Mouse (Mus musculus): Measurements from ENCODE around the gene Shq1. TPM values are rescaled to one million over a fixed set of nuclear protein-coding genes. Genes with fewer than 3 reads are reported as not detected.
A peak's percentile ranks its signal among the peaks of the same experiment; 100 is the strongest.

Gene Shq1
- 3.2 and 3.8 TPM in 2 replicates for polyA plus RNA-seq (2012; rRNA removed)

DNA sequence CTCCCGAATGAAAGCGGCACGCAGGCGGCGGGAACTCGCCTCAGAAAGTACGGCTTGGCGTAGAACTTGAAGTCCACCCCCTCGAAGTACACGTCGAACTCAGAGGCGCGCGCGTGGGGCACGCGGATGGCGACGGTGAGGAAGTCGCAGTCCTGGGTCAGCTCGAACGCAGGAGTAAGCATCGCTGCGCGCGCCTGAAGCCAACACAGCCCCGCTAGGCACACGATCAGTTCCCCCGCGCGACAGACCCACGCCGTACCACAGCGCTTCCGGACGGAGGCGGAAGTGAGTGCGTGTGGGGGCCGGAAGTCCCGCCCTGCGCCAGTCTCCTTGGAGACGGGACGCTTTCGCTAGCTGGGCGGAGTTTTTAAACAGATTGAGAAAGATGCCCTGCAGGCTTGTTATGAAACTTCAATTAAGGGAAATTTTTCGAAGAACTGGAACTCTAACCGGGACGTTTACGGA, at the start of gene Shq1:
Gene Shq1 (minus strand): TSS at position 278 of the 465 bp plus-strand sequence.
- DNase-seq (ENCODE audit: low read depth, low spot score) = peak; percentile 57
- WGBS = under 1% methylated on average over 49 of the region's 49 CpGs

DNA sequence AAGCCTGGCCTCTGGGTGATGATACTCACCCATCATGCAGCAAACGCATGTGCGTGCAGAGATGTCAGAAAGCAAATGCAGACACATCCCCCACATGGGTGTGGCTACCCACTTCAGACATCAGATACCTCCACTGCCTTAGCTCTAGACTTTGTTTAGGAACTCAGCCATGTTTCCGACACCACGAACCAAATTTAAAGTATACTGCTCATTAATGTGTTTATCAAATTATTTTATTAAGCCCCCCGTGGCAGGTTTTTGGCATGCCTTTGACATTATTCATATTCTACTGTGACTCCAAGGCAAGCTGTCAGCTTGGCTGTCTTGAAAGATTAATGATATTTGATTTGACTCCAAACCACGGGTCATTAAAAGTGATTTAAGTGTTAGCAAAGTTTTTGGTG, 49.1 kb upstream of the Shq1 start:
- no peak for DNase-seq (ENCODE audit: low read depth, low spot score)
- WGBS = 30% methylated on average over 6 of the region's 6 CpGs

DNA sequence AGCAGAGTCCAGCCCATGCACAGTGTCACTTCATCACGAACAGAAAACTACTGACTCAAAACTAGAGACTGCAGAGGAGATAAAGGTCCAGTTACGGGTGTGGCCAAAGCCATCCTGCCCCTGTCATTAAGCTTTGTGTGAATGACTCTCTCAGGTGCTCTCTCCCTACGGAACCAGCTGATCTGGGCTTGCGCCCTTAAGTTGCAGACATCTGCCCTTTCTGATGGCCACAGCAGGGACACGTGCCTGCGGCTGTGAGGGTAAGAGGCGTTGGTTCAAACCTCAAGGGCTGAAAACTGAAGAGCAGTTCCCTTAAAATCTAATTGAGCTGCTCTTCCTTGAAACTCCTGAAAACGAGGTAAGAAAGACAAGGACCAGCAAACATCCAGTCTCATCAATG, 45.9 kb upstream of the Shq1 start:
- WGBS = 60% methylated on average over 8 of the region's 8 CpGs
- no peak for DNase-seq (ENCODE audit: low read depth, low spot score)

DNA sequence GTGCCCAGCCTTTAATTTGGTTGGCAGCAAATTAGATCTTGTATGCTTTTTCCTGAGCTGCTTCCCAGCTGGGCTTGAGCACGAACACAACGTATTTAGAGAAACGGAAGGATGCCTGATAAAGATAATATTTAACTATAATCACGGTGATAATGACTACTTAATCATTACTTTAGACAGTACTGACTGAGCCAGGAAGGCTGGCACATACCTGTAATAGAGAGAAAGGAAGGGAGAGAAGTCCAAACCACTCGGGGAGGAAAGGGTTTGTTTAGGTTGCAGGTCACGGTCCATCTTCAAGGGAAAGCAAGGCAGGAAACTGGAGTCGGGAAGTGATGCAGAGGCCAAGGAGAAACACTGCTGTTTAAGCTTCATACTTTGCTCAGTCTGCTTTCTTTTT, 45.2 kb upstream of the Shq1 start:
- WGBS = 62% methylated on average over 7 of the region's 7 CpGs
- no peak for DNase-seq (ENCODE audit: low read depth, low spot score)

DNA sequence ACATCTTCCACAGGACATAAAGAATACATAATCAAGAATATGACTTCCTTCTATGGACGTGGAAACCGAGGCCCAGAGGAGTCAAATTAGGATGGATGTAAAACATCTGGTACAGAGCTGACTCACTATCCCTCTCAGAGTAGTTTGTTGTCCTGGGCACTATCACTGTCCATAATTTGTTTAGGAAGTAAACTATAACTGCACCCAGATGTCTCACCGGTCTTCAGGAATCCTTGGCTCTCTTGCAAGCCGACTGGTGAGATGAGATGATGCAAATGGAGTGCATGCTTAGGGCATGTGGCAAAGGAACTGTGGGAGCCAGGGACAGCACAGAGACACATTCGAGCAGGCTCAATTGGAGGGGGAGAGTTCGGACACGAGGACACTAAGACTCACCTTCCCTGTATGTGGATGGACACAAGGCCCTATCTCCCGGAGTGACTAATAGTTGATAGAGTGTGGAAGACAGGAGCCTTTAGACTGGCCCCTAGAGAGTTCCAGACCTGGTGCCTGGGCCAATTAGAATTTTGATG, 44.4 kb upstream of the Shq1 start:
- 75% methylated on average over 8 of the region's 8 CpGs for WGBS
- DNase-seq (ENCODE audit: low read depth, low spot score) = no peak

DNA sequence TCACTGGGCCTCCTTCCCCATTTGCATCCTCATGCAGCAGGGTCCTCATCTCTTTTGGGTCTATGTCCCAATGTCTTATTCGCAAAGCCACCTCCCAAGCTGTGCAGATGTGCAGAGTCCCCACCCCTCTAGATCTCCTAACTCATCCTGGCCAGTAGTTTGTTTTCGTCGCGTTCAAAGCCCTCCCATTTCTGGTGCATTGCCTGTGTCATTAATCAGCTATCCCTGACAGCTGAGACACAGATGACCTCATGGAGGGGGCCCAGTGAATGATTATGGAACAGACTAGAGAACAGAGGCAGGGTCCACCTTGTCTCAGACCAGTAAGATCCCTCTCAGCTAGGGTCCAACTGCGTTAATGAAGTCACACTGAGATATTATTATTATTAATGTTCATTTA, 39.9 kb upstream of the Shq1 start:
- 84% methylated on average over 5 of the region's 5 CpGs for WGBS

DNA sequence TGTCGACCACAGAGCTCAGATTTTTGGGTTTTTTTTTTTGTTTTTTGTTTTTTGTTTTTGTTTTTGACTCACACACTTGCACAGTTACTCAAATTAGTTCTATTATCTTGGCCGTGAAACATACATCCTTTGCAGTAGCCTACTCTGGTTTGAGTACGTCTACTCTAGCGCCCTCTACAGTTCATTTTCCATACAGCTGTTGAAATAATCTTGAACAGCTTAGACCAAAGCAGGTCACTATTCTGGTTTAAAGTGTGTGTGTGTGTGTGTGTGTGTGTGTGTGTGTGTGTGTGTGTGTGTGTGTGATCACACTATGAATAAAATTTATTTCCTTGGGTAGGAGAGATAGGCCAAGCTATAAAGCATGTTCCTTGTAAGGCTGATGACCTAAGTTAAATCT, 39.2 kb upstream of the Shq1 start:
- DNase-seq (ENCODE audit: low read depth, low spot score) = no peak
- WGBS = 25% methylated on average over 4 of the region's 4 CpGs

More for the DNA sequence above, 39.9 kb upstream of the Shq1 start:
- no peak for DNase-seq (ENCODE audit: low read depth, low spot score)

DNA sequence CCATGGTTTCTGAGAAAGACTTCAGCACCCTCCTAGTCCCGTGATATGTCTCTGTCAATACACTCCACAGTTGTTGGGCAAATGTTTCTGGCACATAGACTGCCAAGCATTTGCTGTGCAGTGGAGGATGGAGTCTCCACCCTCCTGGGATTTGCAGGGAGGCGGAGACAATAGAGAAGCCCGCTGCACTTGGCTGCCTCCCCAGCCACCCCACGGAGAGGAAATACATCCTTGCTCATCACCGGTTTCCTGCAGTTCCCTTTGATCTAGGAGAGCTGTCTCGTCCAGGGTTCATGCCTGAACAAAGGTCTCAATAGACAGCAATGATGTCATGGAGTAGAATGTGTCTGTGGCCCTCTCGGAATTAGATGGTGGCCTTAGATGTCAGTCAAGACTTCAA, 38.5 kb upstream of the Shq1 start:
- 16% methylated on average over 7 of the region's 7 CpGs for WGBS
- DNase-seq (ENCODE audit: low read depth, low spot score) = no peak

DNA sequence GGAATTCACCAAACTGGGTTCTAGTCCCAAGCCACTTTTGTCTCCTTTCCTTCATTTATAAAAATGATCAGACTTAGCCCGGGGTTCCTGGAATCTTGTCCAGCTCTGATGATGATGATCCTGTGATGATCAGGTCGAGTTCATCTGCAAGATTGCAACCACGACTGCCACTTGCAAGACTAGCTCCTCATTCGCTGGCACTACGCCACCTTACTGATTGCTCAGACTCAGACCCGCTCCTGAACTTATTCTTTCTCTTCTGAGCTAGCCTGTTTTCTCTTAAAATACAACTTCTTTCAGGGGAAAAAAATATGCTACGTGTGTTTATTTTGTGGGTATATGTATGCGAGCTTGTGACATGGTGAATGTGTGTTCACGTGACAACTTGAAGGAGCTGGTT, 38.0 kb upstream of the Shq1 start:
- WGBS = 66% methylated on average over 9 of the region's 9 CpGs
- DNase-seq (ENCODE audit: low read depth, low spot score) = no peak

DNA sequence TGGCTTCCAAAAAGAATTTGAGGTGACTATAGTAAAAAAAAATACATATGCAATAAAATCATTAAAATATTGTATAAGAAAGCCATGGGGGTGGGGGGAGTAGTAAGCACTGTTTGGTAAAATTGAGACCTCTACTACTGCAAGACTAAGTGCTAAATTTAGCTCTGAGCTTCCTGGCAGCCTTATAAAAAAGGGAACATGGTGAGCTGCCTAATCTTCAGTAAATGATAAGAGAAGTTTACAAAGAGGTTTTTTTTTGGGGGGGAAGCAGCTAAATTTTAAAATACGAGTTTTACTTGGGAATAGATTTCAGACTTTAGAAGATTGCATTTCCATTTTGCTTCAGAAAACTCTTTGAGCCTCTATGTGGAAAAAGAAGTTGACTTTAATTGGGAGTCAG, 37.3 kb upstream of the Shq1 start:
- no peak for DNase-seq (ENCODE audit: low read depth, low spot score)
- 78% methylated on average over 1 of the region's 1 CpGs for WGBS

DNA sequence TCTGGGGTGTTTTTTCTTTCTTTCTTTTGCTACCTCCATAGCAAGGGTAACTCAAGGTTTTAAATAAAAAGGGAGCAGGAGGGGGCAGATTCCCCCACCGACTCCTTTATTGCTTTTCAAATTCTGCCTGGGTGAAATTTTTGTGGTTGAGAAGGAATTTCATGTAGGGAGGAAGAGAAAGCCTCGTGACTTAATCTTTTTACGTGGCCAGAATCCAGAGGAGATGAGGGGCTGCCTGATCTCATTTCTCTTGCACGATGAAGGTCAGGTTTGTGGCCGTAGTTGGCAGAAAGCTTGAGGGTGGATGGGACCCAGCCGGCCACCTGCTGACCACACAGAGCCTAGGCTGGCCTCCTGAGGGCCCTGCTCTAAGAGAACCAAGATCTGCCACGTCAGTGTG, 36.6 kb upstream of the Shq1 start:
- DNase-seq (ENCODE audit: low read depth, low spot score) = no peak
- WGBS = 59% methylated on average over 7 of the region's 7 CpGs

DNA sequence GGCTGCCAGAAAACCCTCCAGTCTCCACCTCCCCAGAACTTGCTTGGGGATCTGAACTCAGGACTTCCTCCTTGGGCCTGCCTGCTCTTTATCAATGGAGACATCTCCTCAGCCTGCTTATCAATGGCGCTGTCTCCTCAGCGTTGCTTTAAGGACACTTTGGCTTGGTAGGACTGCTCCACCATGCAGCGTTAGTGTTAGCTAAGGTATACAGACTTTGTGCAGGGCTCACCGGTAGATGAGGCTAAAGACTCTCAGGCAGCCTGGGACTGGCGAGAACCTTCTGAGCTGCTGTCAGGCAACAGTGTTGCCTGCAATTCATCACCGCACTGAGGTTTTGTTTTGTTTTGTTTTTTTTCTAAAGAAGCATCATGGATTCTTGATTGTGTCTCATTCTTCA, 35.9 kb upstream of the Shq1 start:
- no peak for DNase-seq (ENCODE audit: low read depth, low spot score)
- 75% methylated on average over 6 of the region's 6 CpGs for WGBS

DNA sequence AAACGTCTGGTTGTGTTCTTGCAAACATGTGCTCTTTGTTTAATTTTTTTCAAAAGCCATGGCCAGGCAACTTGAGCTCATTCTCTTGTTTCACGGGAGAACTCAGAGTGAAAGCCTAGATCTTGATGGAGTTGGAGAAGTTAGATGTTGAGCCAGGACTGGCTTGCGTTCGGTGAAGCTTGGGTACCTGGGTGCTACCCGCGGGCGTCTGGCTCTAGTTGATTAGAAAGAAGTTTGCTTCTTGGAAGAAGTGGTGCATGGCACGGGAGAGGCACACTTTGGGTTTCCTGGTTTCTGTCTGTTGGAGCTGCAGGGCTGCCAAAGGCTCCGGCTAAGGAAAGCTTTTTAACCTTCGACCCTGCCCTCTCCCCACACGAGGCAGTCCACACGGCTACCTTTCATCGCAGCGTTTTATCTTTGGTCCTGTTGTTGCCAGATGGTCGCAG, 34.4 kb upstream of the Shq1 start:
- DNase-seq (ENCODE audit: low read depth, low spot score) = no peak
- 3% methylated on average over 15 of the region's 15 CpGs for WGBS

DNA sequence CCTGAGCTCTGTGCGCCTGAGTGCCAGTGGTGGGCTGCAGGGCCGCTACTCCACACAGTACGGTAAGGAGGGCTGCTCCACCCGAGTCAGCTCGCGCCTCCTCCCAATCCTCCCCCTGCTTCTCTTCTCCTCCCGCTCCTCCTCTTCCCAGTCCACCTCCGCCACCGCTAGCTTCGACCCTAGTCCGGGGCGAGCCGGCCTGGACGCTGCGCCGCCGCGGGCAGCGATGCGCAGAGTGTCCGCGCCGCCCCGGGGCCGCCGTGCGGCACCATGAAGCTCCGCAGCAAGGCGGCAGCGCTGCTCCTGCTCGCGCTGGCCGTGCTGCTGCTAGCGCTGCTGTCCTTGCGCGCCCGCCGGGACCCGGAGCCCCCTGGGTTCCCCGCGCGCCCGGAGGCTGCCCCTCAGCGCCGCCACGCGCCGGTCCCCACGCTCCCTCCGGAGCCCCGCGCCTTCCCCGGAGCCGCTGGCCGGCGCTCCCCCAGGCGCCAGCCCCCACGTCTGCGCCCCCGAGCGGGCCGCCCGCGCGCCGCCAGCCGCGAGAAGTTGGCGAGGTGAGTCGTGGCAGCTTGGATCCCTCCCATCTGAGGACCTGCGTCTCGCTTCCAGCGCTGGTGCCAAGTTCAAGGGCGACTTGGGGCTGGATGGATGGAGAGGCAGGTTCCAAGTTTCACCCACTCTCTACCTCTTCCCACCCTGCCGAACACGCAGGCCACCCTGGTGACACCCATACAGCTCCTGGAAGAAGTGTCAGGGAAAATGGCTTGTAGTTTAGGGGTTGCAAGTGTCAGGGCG, 33.8 kb upstream of the Shq1 start, which contains the start of gene Gxylt2:
Gene Gxylt2 (plus strand): TSS at position 161 of the 792 bp plus-strand sequence.
- DNase-seq (ENCODE audit: low read depth, low spot score) = no peak
- WGBS = 1% methylated on average over 75 of the region's 77 CpGs

DNA sequence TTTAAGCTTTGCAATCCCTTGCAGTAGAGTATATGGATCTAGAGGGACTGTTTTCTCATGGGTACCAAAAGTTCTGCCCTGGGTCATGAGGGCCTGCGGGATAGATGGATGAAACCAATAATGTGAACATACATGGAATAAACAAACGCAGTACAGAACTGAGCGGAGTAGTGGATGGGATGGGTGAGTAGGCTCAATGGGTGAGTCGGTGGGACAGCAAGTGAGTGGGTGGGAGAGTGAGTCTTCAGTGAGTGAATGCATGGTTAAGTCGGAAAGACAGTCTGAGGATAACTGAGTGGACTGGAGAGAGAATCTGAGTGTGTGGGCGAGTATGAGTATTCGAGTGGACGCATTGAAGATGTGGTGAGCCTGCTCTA, 33.2 kb upstream of the Shq1 start:
- WGBS = 40% methylated on average over 8 of the region's 8 CpGs
- no peak for DNase-seq (ENCODE audit: low read depth, low spot score)

DNA sequence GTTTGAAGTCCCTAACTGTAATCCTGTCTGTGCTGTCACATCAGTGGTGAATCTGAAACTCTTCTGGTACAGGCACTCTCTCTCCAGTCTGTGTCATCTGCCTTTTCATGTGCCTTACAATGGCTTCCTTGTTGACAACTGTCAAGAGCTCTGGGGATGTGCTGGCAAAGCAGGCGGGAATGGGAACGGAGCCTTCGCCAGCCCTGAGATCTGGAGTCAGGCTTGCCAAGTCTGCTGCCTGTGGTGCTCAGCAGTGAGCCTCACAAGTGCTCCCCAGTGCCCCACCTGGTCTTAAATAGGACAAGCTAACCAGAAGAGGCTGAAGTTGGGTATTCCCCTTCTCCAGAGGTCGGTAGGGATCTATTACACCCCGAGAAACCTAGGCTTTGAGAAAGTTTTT, 29.8 kb upstream of the Shq1 start:
- DNase-seq (ENCODE audit: low read depth, low spot score) = no peak
- WGBS = 71% methylated on average over 5 of the region's 5 CpGs

DNA sequence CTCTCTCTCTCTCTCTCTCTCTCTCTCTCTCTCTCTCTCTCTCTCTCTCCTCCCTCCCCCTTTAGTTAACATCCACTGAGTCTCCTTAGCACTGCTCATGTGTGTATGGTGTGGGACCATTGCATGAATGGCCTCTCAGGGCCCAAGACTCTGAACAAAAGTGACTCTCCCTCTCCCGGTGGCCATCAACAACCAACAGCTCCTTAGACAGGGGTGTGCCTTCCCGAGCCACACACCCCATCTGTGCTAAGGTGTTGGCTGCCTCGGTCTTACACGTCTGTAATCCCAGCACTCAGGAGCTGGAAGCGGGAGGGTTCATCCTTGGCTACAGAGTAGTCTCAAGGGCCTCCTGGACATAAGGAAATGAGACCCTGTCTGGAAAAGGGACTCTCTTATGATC, 29.0 kb upstream of the Shq1 start:
- 72% methylated on average over 5 of the region's 5 CpGs for WGBS
- no peak for DNase-seq (ENCODE audit: low read depth, low spot score)

DNA sequence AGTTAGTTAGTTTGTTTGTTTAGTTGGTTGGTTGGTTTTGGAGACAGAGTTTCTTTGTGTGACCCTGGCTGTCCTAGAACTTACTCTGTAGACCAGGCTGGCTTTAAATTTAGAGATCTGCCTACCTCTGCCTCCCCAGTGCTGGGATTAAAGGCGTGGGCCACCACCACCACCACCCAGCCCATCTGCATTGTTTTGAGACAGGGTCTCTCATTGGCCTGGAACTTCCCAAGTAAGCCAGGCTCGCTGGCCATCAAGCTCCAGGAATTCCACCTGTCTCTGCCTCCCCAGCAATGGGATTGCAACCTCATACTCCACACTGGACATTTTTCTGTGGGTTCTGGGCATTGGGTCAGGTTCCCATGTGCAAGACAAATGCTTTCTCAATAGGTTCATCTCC, 15.4 kb upstream of the Shq1 start:
- WGBS = 87% methylated on average over 2 of the region's 2 CpGs
- DNase-seq (ENCODE audit: low read depth, low spot score) = no peak

DNA sequence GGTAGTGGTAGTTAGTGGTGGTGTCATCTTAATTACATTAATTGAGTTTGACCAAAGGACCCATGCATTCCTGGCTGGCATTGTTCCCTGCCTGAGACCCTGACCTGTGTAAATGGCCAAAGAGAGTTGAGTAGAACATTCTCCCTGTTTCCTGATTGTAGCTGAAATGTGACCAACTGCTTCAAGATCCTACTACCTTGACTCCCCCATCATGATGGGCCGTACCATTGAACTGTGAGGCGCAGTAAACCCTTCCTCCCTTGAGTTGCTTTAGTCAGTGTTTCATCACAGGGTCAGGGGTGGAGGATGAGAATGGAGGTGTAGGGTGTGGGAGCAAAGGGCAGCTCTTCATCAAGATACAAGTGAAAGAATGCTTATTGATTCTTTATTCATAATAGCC, 7.7 kb upstream of the Shq1 start:
- WGBS = 95% methylated on average over 2 of the region's 2 CpGs

DNA sequence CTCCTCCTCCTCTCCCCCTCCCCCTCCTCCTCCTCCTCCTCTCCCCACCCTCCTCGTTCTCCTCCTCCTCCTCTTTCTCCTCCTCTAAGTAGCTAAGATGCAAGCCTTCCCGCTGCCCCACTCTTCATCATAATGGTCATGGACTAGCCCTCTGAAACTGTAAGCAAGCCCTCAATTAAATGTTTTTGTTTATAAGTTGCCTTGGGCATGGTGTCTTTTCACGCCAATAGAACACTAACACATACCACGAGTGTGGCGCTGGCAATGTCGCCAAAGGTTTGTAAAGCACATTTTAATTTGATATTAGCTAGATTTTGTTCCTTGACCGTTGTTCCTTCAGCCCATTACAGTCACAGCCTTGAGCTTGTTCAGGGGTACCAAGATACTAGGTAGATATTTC, 5.5 kb upstream of the Shq1 start:
- WGBS = 94% methylated on average over 7 of the region's 7 CpGs
- no peak for DNase-seq (ENCODE audit: low read depth, low spot score)

More for the DNA sequence above, 7.7 kb upstream of the Shq1 start:
- no peak for DNase-seq (ENCODE audit: low read depth, low spot score)

DNA sequence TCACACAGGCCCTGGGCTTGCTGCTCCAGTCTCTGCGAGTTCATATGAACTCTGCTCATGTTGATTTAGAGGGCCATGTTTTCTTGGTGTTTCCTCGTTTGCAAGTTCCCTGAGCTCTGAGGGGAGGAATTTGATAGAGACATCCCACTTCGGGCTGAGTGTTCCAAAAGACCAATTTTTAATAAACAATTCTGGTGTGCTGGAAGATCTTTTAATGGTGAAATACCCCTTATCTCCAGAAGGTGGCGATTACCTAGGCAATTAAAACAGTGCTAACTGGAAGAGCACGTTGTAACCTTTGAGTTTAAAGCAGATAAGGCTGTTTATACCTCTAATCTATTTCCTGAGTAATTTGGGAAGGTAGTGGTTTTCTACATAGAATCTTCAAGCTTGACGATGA, 4.0 kb upstream of the Shq1 start:
- 10% methylated on average over 6 of the region's 6 CpGs for WGBS
- DNase-seq (ENCODE audit: low read depth, low spot score) = peak; percentile 19
